Comparison of ENCODE assay signal across 23 mouse cellular contexts in the genomic region with DNA sequence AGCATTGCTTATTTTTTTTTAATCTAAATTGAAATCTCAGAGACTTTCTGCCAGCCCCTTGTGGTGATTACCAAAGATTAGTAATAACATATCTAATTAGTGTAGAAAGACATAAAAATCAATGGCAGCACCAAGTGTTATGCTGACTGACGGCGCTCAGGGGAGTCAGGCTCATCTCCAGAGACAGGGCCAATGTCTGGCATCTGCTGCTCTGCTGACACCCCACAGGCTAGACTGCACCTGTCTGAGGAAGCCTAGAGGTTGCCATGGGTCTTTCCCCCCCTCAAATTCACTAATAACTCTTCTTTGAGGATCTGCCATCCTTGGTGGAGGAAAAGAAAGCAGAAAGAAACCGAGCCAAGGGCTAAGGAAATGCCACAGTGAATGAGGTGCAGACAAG.
A peak's percentile ranks its signal among the peaks of the same experiment; 100 is the strongest.
DNase-seq lines count a peak whose midpoint lies in the region; ATAC-seq lines count a peak whose summit lies in the region.
"Had no signal": no experiment of that assay in that cellular context is flagged by ENCODE, and none has a peak within 500 bp of the region (broad histone marks: within the 10 kb centered on the region; RNA-seq: fewer than 3 reads in every experiment).

No protein-coding gene starts in this region.

- no peak overlapping the region for H3K4me2 ChIP-seq in forebrain, embryonic 14.5 days (ENCODE audit: low read length)
- H3K4me2 ChIP-seq: embryonic facial prominence, embryonic 15.5 days; heart, embryonic 13.5 days; hindbrain, embryonic 12.5 days had no signal

- no peak overlapping the region for H3K4me3 ChIP-seq in forebrain, embryonic 14.5 days (ENCODE audit: low read depth, low read length)
- H3K4me3 ChIP-seq in forebrain, embryonic 10.5 days: no peak overlapping the region
- H3K4me3 ChIP-seq: embryonic facial prominence, embryonic 15.5 days; erythroblast, embryonic 14.5 days; gastrocnemius, adult 2 months; heart, embryonic 13.5 days; hindbrain, embryonic 12.5 days had no signal

- H3K9ac ChIP-seq in forebrain, embryonic 14.5 days (ENCODE audit: low read length): no peak overlapping the region
- H3K9ac ChIP-seq: embryonic facial prominence, embryonic 15.5 days; heart, embryonic 13.5 days; hindbrain, embryonic 12.5 days had no signal

- peak overlapping the region; percentile 71 for H3K27ac ChIP-seq in forebrain, embryonic 14.5 days (ENCODE audit: low read depth, low read length)
- no peak overlapping the region for H3K27ac ChIP-seq in forebrain, embryonic 10.5 days
- H3K27ac ChIP-seq: embryonic facial prominence, embryonic 15.5 days; gastrocnemius, adult 2 months; heart, embryonic 13.5 days; hindbrain, embryonic 12.5 days had no signal

- H3K27me3 ChIP-seq in forebrain, embryonic 14.5 days (replicated peaks; ENCODE audit: control insufficient read depth, insufficient read depth, low read length): no peaks in the 10 kb centered on the region
- H3K27me3 ChIP-seq in forebrain, embryonic 10.5 days (ENCODE audit: poor library complexity, severe bottlenecking): peaks cover 9% of the 10 kb centered on the region
- H3K27me3 ChIP-seq: embryonic facial prominence, embryonic 15.5 days had no signal

- no peak for ATAC-seq in forebrain, embryonic 14.5 days
- ATAC-seq: CD4-positive, CD25-positive, alpha-beta regulatory T cell, adult 4 months; hindbrain, embryonic 16.5 days; inflammation-experienced regulatory T-cells, adult 6 months; intestine, postnatal 0 days had no signal

- intact Hi-C loops in left cerebral cortex, postnatal 4 days (cut with DNase I): no loop called here
- intact Hi-C loops in left cerebral cortex, postnatal 10 days (cut with DNase I): loop anchor here (10.0 kb wide), 1 partner anchor 174 kb away; no protein-coding TSS in a partner anchor

- H3K9me3 ChIP-seq in forebrain, embryonic 14.5 days (replicated peaks; ENCODE audit: control insufficient read depth, low read length): no peaks in the 10 kb centered on the region
- H3K9me3 ChIP-seq in forebrain, embryonic 10.5 days: no peaks in the 10 kb centered on the region
- H3K9me3 ChIP-seq: embryonic facial prominence, embryonic 15.5 days; heart, embryonic 13.5 days; hindbrain, embryonic 12.5 days had no signal

- peaks cover under 1% of the 10 kb centered on the region; the same call in 1 of the 2 replicates for H3K4me1 ChIP-seq in forebrain, embryonic 14.5 days (ENCODE audit: control insufficient read depth, insufficient read depth, low read length)
- peaks cover under 1% of the 10 kb centered on the region; the same call in 1 of the 2 replicates for H3K4me1 ChIP-seq in forebrain, embryonic 10.5 days
- H3K4me1 ChIP-seq: embryonic facial prominence, embryonic 15.5 days had no signal

- WGBS in forebrain, embryonic 14.5 days: 63% methylated on average over 3 of the region's 3 CpGs
- 83% methylated on average over 3 of the region's 3 CpGs for WGBS in forebrain, embryonic 10.5 days

- peak; percentile 45 for DNase-seq in cerebellum, adult 9-11 months
- no peak for DNase-seq in cerebellum, adult 11-12 months
- peak; percentile 42 for DNase-seq in forebrain, embryonic 14.5 days (ENCODE audit: low spot score)
- no peak for DNase-seq in forebrain, embryonic 10.5 days (ENCODE audit: extremely low spot score, low spot score)
- DNase-seq in left cerebral cortex, postnatal 4 days: peak; percentile 17
- DNase-seq in left cerebral cortex, postnatal 10 days (ENCODE audit: extremely low spot score in 1 of 2, low spot score in 2 of 2): no peak
- no peak for DNase-seq in adipocyte (ENCODE audit: low spot score)
- DNase-seq: adrenal gland, postnatal 10 days; B cell, adult 2 months; cerebellum, postnatal 36 days; gastrocnemius, adult 2 months; gastrocnemius, postnatal 25 days; heart, postnatal 4 days; kidney, adult 8-10 months had no signal

- no peaks in the 10 kb centered on the region for H3K36me3 ChIP-seq in forebrain, embryonic 14.5 days (ENCODE audit: control insufficient read depth, insufficient read depth, low read length)
- no peaks in the 10 kb centered on the region for H3K36me3 ChIP-seq in forebrain, embryonic 10.5 days (replicated peaks)
- H3K36me3 ChIP-seq: embryonic facial prominence, embryonic 15.5 days; G1E; heart, embryonic 13.5 days; hindbrain, embryonic 12.5 days had no signal

Comparison
In these comparisons a context has a peak if more than half of its experiments do, and no peak if none do; other contexts are left out.
1. DNase-seq: peak in cerebellum, adult 9-11 months (single experiment), forebrain, embryonic 14.5 days (single experiment) and left cerebral cortex, postnatal 4 days (single experiment); none in cerebellum, adult 11-12 months (single experiment), forebrain, embryonic 10.5 days (single experiment), left cerebral cortex, postnatal 10 days (0 of 2) and adipocyte (single experiment).